Mouse (Mus musculus) hindbrain, postnatal 0 days (tissue): ENCODE results near the gene Rhoc. TPM values are rescaled to one million over a fixed set of nuclear protein-coding genes. Genes with fewer than 3 reads are reported as not detected.

Experiments used
- ATAC-seq: fragments of 200-750 bp; cut with Nextera tagmentation; 2 replicates; pipeline ENCODE4 v1.8.0; 2017; ENCODE audit warnings: mild to moderate bottlenecking, moderate TSS enrichment, moderate library complexity
- DNase-seq: peaks from one replicate; pipeline ENCODE4 v3.0.0-alpha.2; 2015; ENCODE audit warnings: low spot score
- H3K27ac ChIP-seq: fragments of 300-500 bp; sonication (generic); 2 replicates; pipeline ENCODE4 v1.5.1; 2014; ENCODE audit warnings: mild to moderate bottlenecking
- H3K27me3 ChIP-seq: fragments of 300-500 bp; sonication (generic); 2 replicates; pipeline ENCODE4 v1.6.1; 2014; ENCODE audit warnings: low read length, mixed read lengths; ENCODE audit not compliant: insufficient read depth
- H3K36me3 ChIP-seq: fragments of 300-500 bp; sonication (generic); 2 replicates; pipeline ENCODE4 v1.6.1; 2014; ENCODE audit warnings: low read length, mixed read lengths; ENCODE audit not compliant: insufficient read depth
- H3K4me1 ChIP-seq: fragments of 300-500 bp; sonication (generic); 2 replicates; pipeline ENCODE4 v1.6.1; 2014; ENCODE audit warnings: antibody characterized with exemption, low read length, mixed read lengths; ENCODE audit not compliant: insufficient read depth
- H3K4me2 ChIP-seq: fragments of 300-500 bp; sonication (generic); 2 replicates; pipeline ENCODE4 v1.6.1; 2014; ENCODE audit warnings: low read depth, mild to moderate bottlenecking, low read length, moderate library complexity, mixed read lengths
- H3K4me3 ChIP-seq: fragments of 300-500 bp; sonication (generic); 2 replicates; pipeline ENCODE4 v1.5.1; 2014; ENCODE audit warnings: low read length
- H3K9ac ChIP-seq: fragments of 300-500 bp; sonication (generic); replicated peaks from 2 replicates; pipeline ENCODE4 v1.6.1; 2014; ENCODE audit warnings: mild to moderate bottlenecking, low read length, moderate library complexity, mixed read lengths
- H3K9me3 ChIP-seq: fragments of 300-500 bp; sonication (generic); 2 replicates; pipeline ENCODE4 v1.6.1; 2016; ENCODE audit warnings: low read length, mixed read lengths
- CTCF ChIP-seq: IDR thresholded peaks from 2 replicates; pipeline ENCODE4 v1.5.1; 2016; ENCODE audit warnings: antibody characterized with exemption, control low read depth, low read depth
- WGBS: fragments of 180-500 bp; shearing (Covaris S2); extraction: QIAGEN DNeasy Blood & Tissue Kit; methylation state at CpG from one replicate; pipeline ENCODE4 v1.1.7; 2014; 5-methylcytosine and 5-hydroxymethylcytosine counted together
- polyA plus RNA-seq: library from polyadenylated mRNA; unstranded; fragments of >200 nt; fragmentation: Nextera tagmentation; extraction: Ambion mirVana; gene quantifications from 2 replicates; pipeline ENCODE4 v1.2.1, GENCODE M21; 2015
- total RNA-seq: library from RNA; depleted of rRNA; stranded (reverse); fragments of >200 nt; gene quantifications from 2 replicates; pipeline ENCODE4 v1.2.3, GENCODE M21; 2014

The Rhoc gene
- total and polyA plus RNA-seq, 2 experiments from 2014 or later, result 54.8 to 63.4 TPM

GRCm38 (mm10) chr3:104795661-104796340 is 7.6 kb downstream of the Rhoc start:
- Histone ChIP-seq H3K27me3 (no peaks in the 10 kb centered on the region), H3K9me3 (no peaks in the 10 kb centered on the region), H3K4me3 (no peak overlapping the region), H3K36me3 (peaks cover 17% of the 10 kb centered on the region; the same call in 1 of the 2 replicates), H3K4me1 (peaks cover 17% of the 10 kb centered on the region; the same call in 1 of the 2 replicates), H3K4me2 (no peak overlapping the region), H3K27ac (no peak overlapping the region), H3K9ac (no peak overlapping the region)
- ATAC-seq (no peak), DNase-seq (no peak)
- TF ChIP-seq CTCF, result no peak
- WGBS, result 58% methylated on average over 15 of the region's 15 CpGs

- H3K36me3 ChIP-seq, result peaks cover 17% of the 10 kb centered on the region; the same call in 1 of the 2 replicates
- DNase-seq (no peak), ATAC-seq (no peak)
- H3K27me3 ChIP-seq, result no peaks in the 10 kb centered on the region
- no peaks in the 10 kb centered on the region for H3K9me3 ChIP-seq
- H3K4me3 ChIP-seq, result no peak overlapping the region
- H3K9ac ChIP-seq, result no peak overlapping the region
- no peak for TF ChIP-seq CTCF
- 83% methylated on average over 15 of the region's 15 CpGs for WGBS
- H3K4me1 ChIP-seq, result peaks cover 11% of the 10 kb centered on the region; the same call in 1 of the 2 replicates
- no peak overlapping the region for H3K4me2 ChIP-seq
- H3K27ac ChIP-seq, result no peak overlapping the region
Observed at GRCm38 (mm10) chr3:104796430-104797082, 8.4 kb downstream of the Rhoc start.

- H3K9me3 ChIP-seq, result no peaks in the 10 kb centered on the region
- ATAC-seq (no peak), DNase-seq (no peak)
- no peak for TF ChIP-seq CTCF
- H3K4me3 ChIP-seq, result no peak overlapping the region
- no peak overlapping the region for H3K4me2 ChIP-seq
- 96% methylated on average over 11 of the region's 11 CpGs for WGBS
- peaks cover 17% of the 10 kb centered on the region; the same call in 1 of the 2 replicates for H3K36me3 ChIP-seq
- no peak overlapping the region for H3K27ac ChIP-seq
- H3K4me1 ChIP-seq, result 0 out of 2 replicates have a peak, but pooled peaks cover 3% of the 10 kb centered on the region
- no peak overlapping the region for H3K9ac ChIP-seq
- no peaks in the 10 kb centered on the region for H3K27me3 ChIP-seq
Observed at GRCm38 (mm10) chr3:104800681-104801080, 12.5 kb downstream of the Rhoc start.

- Histone ChIP-seq H3K4me3 (no peak overlapping the region), H3K9ac (no peak overlapping the region), H3K4me2 (no peak overlapping the region), H3K27me3 (no peaks in the 10 kb centered on the region), H3K9me3 (no peaks in the 10 kb centered on the region), H3K36me3 (peaks cover 13% of the 10 kb centered on the region; the same call in 1 of the 2 replicates), H3K4me1 (no peaks in the 10 kb centered on the region), H3K27ac (no peak overlapping the region)
- TF ChIP-seq CTCF, result no peak
- WGBS, result 87% methylated on average over 6 of the region's 6 CpGs
- DNase-seq (no peak), ATAC-seq (no peak)
Observed at GRCm38 (mm10) chr3:104801481-104801880, 13.3 kb downstream of the Rhoc start.

- ATAC-seq (no peak), DNase-seq (no peak)
- Histone ChIP-seq H3K4me1 (no peaks in the 10 kb centered on the region), H3K9me3 (no peaks in the 10 kb centered on the region), H3K4me2 (no peak overlapping the region), H3K4me3 (no peak overlapping the region), H3K27ac (no peak overlapping the region), H3K36me3 (0 out of 2 replicates have a peak, but pooled peaks cover 8% of the 10 kb centered on the region), H3K9ac (no peak overlapping the region), H3K27me3 (no peaks in the 10 kb centered on the region)
- TF ChIP-seq CTCF, result no peak
- 95% methylated on average over 10 of the region's 10 CpGs for WGBS
Observed at GRCm38 (mm10) chr3:104804312-104804711, 16.1 kb downstream of the Rhoc start.

- Histone ChIP-seq H3K4me2 (no peak overlapping the region), H3K36me3 (no peaks in the 10 kb centered on the region), H3K27ac (no peak overlapping the region), H3K9ac (no peak overlapping the region), H3K9me3 (no peaks in the 10 kb centered on the region), H3K27me3 (no peaks in the 10 kb centered on the region), H3K4me3 (no peak overlapping the region), H3K4me1 (no peaks in the 10 kb centered on the region)
- DNase-seq (no peak), ATAC-seq (no peak)
- no peak for TF ChIP-seq CTCF
- 82% methylated on average over 9 of the region's 9 CpGs for WGBS
Observed at GRCm38 (mm10) chr3:104805539-104805938, 17.4 kb downstream of the Rhoc start.

- no peak for TF ChIP-seq CTCF
- Histone ChIP-seq H3K9ac (no peak overlapping the region), H3K4me1 (no peaks in the 10 kb centered on the region), H3K27me3 (no peaks in the 10 kb centered on the region), H3K27ac (no peak overlapping the region), H3K9me3 (no peaks in the 10 kb centered on the region), H3K4me2 (no peak overlapping the region), H3K4me3 (no peak overlapping the region), H3K36me3 (no peaks in the 10 kb centered on the region)
- ATAC-seq, result no peak
- 37% methylated on average over 3 of the region's 3 CpGs for WGBS
- no peak for DNase-seq
Observed at GRCm38 (mm10) chr3:104811752-104812151, 23.6 kb downstream of the Rhoc start.
